Mouse (Mus musculus): ENCODE measurements around the gene 4933405L10Rik.

DNA sequence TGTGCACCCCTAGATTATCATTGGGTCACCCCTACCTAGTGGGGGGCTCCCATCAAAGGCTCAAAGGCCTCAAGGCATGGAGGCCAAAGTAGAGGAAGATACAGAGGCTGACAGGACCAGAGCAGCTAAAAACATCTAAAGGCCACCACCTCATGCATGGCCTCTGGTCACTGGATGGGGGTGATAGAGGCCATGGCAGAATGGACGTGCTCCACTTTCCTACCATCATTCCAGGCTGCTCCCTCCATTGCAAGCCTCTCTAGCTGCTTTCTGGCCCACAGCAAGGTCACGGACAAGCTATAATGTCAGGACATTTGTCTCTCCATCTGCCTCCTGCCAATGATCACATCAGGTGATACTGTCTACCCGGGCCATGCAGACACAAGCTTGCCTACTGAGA is 4.8 kb downstream of the 4933405L10Rik start:
- no peak for TF ChIP-seq CTCF (IDR thresholded peaks at IDR 0.05; ENCODE audit: low read depth, low read length)
- no peak for TF ChIP-seq POLR2A (IDR thresholded peaks at IDR 0.05; ENCODE audit: extremely low read depth, insufficient read depth, low read length)
